Mouse (Mus musculus) ES-Bruce4 (cell line): Measurements from ENCODE around the gene Ltb. TPM values are rescaled to one million over a fixed set of nuclear protein-coding genes. Genes with fewer than 3 reads are reported as not detected.
A peak's percentile ranks its signal among the peaks of the same experiment; 100 is the strongest.

Experiments
- H3K27ac ChIP-seq: 2 replicates; pipeline ENCODE4 v1.5.1; 2012; ENCODE audit warnings: low read length, inconsistent platforms; ENCODE audit not compliant: insufficient read depth
- H3K27me3 ChIP-seq: 2 replicates; pipeline ENCODE4 v1.6.1; 2012; ENCODE audit warnings: mild to moderate bottlenecking, low read length, inconsistent platforms; ENCODE audit not compliant: control insufficient read depth, poor library complexity, insufficient read depth, severe bottlenecking
- H3K36me3 ChIP-seq: 2 replicates; pipeline ENCODE4 v1.6.1; 2012; ENCODE audit warnings: inconsistent platforms, mild to moderate bottlenecking, low read length, moderate library complexity; ENCODE audit not compliant: control insufficient read depth, poor library complexity, insufficient read depth, severe bottlenecking
- H3K4me1 ChIP-seq: one replicate; pipeline ENCODE4 v1.8.1; 2011; ENCODE audit warnings: low read length; ENCODE audit not compliant: control insufficient read depth, insufficient read depth
- H3K4me3 ChIP-seq: 2 replicates; pipeline ENCODE4 v1.5.1; 2011; ENCODE audit warnings: low read depth, mild to moderate bottlenecking, low read length
- H3K9ac ChIP-seq: 2 replicates; pipeline ENCODE4 v1.6.1; 2012; ENCODE audit warnings: low read depth, mild to moderate bottlenecking, inconsistent platforms; ENCODE audit not compliant: poor library complexity, severe bottlenecking
- H3K9me3 ChIP-seq: replicated peaks from 2 replicates; pipeline ENCODE4 v1.6.1; 2012; ENCODE audit warnings: mild to moderate bottlenecking, low read length, inconsistent platforms; ENCODE audit not compliant: control insufficient read depth, poor library complexity, insufficient read depth, severe bottlenecking
- CTCF ChIP-seq: IDR thresholded peaks from one replicate; pipeline ENCODE4 v1.8.1; 2011; ENCODE audit warnings: low read depth, low read length
- EP300 ChIP-seq: IDR thresholded peaks from 2 replicates; pipeline ENCODE4 v1.6.1; 2011; ENCODE audit warnings: low read depth, low read length; ENCODE audit not compliant: insufficient read depth
- POLR2A ChIP-seq: IDR thresholded peaks from one replicate; pipeline ENCODE4 v1.8.1; 2011; ENCODE audit warnings: low read length; ENCODE audit not compliant: insufficient read depth
- polyA plus RNA-seq: library from polyadenylated mRNA; stranded (reverse); fragments of >200 nt; gene quantifications from 2 replicates; pipeline ENCODE4 v1.2.4, GENCODE M21; 2011; ENCODE audit warnings: low read depth; ENCODE audit not compliant: missing spikeins, insufficient read depth, insufficient read length

Ltb gene
- polyA plus RNA-seq, 1 experiment = 10.7 TPM

- TF ChIP-seq CTCF = no peak
- TF ChIP-seq POLR2A = no peak
- no peak for TF ChIP-seq EP300
- H3K4me1 ChIP-seq = no peaks in the 10 kb centered on the region
- H3K27me3 ChIP-seq = no peaks in the 10 kb centered on the region
- no peak within 1 kb of the TSS for H3K9ac ChIP-seq
- H3K27ac ChIP-seq = no peak within 1 kb of the TSS
- no peaks in the 10 kb centered on the region for H3K36me3 ChIP-seq
- H3K4me3 ChIP-seq = no peak within 1 kb of the TSS
- no peaks in the 10 kb centered on the region for H3K9me3 ChIP-seq
Measured at GRCm38 (mm10) chr17:35201787-35202186, 7.5 kb downstream of the Ltb start, which contains the start of gene Tnf. Gene Tnf (minus strand): TSS chr17:35202007.

GRCm38 (mm10) chr17:35202442-35202841 is 8.2 kb downstream of the Ltb start:
- Histone ChIP-seq H3K4me1 (no peaks in the 10 kb centered on the region), H3K4me3 (no peak overlapping the region), H3K27me3 (no peaks in the 10 kb centered on the region), H3K9me3 (no peaks in the 10 kb centered on the region), H3K27ac (no peak overlapping the region), H3K9ac (no peak overlapping the region), H3K36me3 (no peaks in the 10 kb centered on the region)
- no peak for TF ChIP-seq EP300
- no peak for TF ChIP-seq CTCF
- TF ChIP-seq POLR2A = no peak

DNA sequence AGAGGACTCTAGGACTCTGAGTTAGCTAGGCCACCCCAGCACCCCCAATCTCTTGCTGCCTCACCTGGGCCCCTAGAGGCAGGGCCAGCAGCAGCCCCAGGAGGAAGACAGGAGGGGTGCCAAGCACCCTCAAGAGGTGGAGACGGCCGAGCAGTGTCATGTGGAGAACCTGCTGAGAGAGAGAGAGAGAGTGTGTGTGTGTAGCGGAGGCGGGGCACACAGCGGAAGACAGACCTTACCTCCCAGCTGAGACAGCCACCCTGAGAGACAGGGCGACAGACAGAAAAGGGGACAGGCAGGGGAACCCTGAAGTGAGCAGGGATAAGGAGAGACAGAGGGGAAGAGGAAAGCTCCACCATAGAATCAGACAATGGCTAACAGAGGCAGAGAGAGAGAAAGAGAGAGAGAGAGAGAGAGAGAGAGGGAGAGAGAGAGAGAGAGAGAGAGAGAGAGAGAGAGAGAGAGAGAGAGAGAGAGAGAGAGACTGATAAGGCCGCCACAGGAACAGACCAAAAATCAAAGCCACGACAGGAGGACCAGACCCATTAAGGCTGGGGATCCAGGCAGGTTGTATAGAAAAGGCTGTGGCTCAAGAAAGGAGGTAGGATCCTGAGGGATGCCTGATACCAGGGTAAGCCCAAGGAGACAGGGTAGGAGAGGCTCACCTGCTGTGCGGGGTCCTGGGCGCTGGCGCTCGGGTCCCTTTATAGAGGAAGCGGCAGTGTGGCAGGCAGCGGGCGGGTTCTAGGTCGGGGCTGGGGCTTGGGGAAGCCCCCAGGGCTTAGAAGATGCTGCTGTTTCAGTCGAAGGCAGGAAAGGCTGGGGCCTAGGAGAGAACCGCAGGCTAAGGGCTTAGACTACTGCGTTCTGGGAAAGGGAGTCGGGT is 10.5 kb downstream of the Ltb start, which contains the start of gene Lta:
TSS of gene Lta (minus strand) at position 858 of the 886 bp plus-strand sequence.
- H3K27me3 ChIP-seq = no peaks in the 10 kb centered on the region
- peak within 1 kb of the TSS; percentile 33 for H3K4me3 ChIP-seq
- peak within 1 kb of the TSS; percentile 39 for H3K9ac ChIP-seq
- H3K4me1 ChIP-seq = no peaks in the 10 kb centered on the region
- TF ChIP-seq EP300 (no peak), CTCF (no peak), POLR2A (no peak)
- H3K27ac ChIP-seq = no peak within 1 kb of the TSS
- H3K36me3 ChIP-seq = no peaks in the 10 kb centered on the region
- H3K9me3 ChIP-seq = no peaks in the 10 kb centered on the region

DNA sequence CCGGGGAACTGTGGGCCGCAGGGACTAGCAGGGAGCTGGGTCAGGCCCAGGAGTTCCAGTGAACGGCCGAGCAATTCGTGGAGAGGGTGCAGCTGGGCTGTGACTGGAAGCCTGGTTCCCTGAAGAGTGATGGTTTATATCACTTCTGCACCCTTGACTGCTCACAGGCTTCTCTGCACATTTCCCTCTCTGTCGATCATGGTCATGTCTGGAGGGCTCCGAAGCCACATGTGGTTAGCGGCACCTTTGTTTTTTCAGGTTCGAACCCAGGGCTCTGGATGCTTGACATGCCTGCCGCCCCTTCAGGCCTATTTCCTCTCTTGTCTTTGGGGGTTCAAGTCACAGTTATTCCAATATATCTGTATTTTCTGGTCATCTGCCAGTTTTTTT is 11.1 kb downstream of the Ltb start:
- Histone ChIP-seq H3K36me3 (no peaks in the 10 kb centered on the region), H3K27me3 (no peaks in the 10 kb centered on the region), H3K4me1 (no peaks in the 10 kb centered on the region), H3K9me3 (no peaks in the 10 kb centered on the region), H3K27ac (no peak overlapping the region), H3K9ac (peak overlapping the region; percentile 39), H3K4me3 (peak overlapping the region; percentile 33)
- TF ChIP-seq EP300 = no peak
- TF ChIP-seq CTCF = no peak
- TF ChIP-seq POLR2A = no peak

- Histone ChIP-seq H3K4me3 (no peak overlapping the region), H3K9ac (no peak overlapping the region), H3K9me3 (no peaks in the 10 kb centered on the region), H3K36me3 (no peaks in the 10 kb centered on the region), H3K27me3 (no peaks in the 10 kb centered on the region), H3K27ac (no peak overlapping the region), H3K4me1 (no peaks in the 10 kb centered on the region)
- TF ChIP-seq EP300 (no peak), CTCF (no peak), POLR2A (no peak)
Measured at GRCm38 (mm10) chr17:35209785-35210535, 15.7 kb downstream of the Ltb start.

- no peaks in the 10 kb centered on the region for H3K36me3 ChIP-seq
- H3K27ac ChIP-seq = no peak overlapping the region
- H3K27me3 ChIP-seq = no peaks in the 10 kb centered on the region
- H3K4me3 ChIP-seq = no peak overlapping the region
- H3K9ac ChIP-seq = no peak overlapping the region
- H3K9me3 ChIP-seq = no peaks in the 10 kb centered on the region
- TF ChIP-seq EP300 (no peak), POLR2A (no peak), CTCF (no peak)
- H3K4me1 ChIP-seq = no peaks in the 10 kb centered on the region
Measured at GRCm38 (mm10) chr17:35210593-35210992, 16.4 kb downstream of the Ltb start.
